Mouse (Mus musculus): ENCODE measurements at regions not wholly inside any gene's neighbourhood (a gene's known extent, or its start where the extent isn't known, plus 50 kb on each side); places are given as distances from the start of the nearest gene placed in this dataset.

DNA sequence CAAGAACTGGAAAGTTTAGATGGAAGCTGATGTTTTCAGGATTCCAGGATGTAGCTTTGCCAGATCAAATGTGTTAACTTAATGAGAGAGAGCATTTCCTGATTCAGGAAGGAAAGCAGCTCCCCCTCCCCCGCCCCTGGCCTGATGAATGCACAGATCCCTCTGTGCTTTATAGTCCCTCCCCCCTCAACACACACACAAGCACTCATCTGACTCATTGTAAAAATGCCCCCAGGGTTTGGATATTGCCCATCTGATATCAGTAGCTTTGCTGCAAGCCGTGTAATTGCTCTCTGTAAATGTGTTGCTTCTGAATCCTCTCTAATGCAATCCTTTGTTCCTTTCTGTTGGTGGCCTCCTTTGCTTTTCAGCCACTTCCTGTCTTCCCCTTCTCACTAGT is 221.5 kb upstream of the Cxxc4 start:
- peak; percentile 36 for DNase-seq (ENCODE audit: low spot score)
- WGBS: 52% methylated on average over 2 of the region's 2 CpGs
- Histone ChIP-seq H3K36me3 (ENCODE audit: control insufficient read depth, insufficient read depth, low read length) (no peaks in the 10 kb centered on the region), H3K4me3 (ENCODE audit: low read depth, low read length) (no peak overlapping the region), H3K27ac (ENCODE audit: low read depth, low read length) (no peak overlapping the region), H3K4me2 (ENCODE audit: low read depth) (no peak overlapping the region), H3K9ac (ENCODE audit: low read length) (no peak overlapping the region), H3K27me3 (ENCODE audit: control insufficient read depth, insufficient read depth, low read length) (no peaks in the 10 kb centered on the region), H3K4me1 (ENCODE audit: control insufficient read depth, insufficient read depth, low read length) (no peaks in the 10 kb centered on the region), H3K9me3 (ENCODE audit: control insufficient read depth, low read length) (no peaks in the 10 kb centered on the region)
- ATAC-seq (ENCODE audit: insufficient read depth, low FRiP score, low TSS enrichment): peak; percentile 65

DNA sequence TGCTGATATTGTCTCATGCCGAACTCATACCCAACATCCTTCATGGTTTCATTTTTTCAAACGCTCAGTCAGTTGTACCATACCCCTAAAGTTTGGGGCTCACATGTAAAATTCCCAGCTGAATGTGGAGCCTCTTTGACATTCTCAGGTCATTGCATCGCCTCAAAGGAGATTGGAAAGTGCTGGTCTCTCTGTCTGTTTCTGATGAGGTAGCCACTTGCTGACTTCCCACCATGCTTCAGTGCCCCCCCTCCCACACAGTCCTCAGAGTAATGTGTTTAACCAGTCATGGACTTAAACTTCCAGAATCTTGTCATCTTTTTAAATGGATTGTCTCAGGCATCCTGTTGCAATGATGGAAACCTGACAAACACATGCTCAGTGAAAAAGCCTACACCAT is 220.9 kb upstream of the Cxxc4 start:
- ATAC-seq (ENCODE audit: insufficient read depth, low FRiP score, low TSS enrichment): peak; percentile 26; the same call in 1 of the 2 replicates
- 88% methylated on average over 3 of the region's 3 CpGs for WGBS
- Histone ChIP-seq H3K9me3 (ENCODE audit: control insufficient read depth, low read length) (no peaks in the 10 kb centered on the region), H3K27me3 (ENCODE audit: control insufficient read depth, insufficient read depth, low read length) (no peaks in the 10 kb centered on the region), H3K36me3 (ENCODE audit: control insufficient read depth, insufficient read depth, low read length) (no peaks in the 10 kb centered on the region), H3K4me1 (ENCODE audit: control insufficient read depth, insufficient read depth, low read length) (no peaks in the 10 kb centered on the region), H3K4me3 (ENCODE audit: low read depth, low read length) (no peak overlapping the region), H3K9ac (ENCODE audit: low read length) (no peak overlapping the region), H3K27ac (ENCODE audit: low read depth, low read length) (no peak overlapping the region), H3K4me2 (ENCODE audit: low read depth) (no peak overlapping the region)
- no peak for DNase-seq (ENCODE audit: low spot score)

- no peak for ATAC-seq (ENCODE audit: insufficient read depth, low FRiP score, low TSS enrichment)
- 83% methylated on average over 5 of the region's 5 CpGs for WGBS
- H3K36me3 ChIP-seq (ENCODE audit: control insufficient read depth, insufficient read depth, low read length): no peaks in the 10 kb centered on the region
Observed at GRCm38 (mm10) chr3:134033862-134034261, 202.4 kb upstream of the Cxxc4 start.

DNA sequence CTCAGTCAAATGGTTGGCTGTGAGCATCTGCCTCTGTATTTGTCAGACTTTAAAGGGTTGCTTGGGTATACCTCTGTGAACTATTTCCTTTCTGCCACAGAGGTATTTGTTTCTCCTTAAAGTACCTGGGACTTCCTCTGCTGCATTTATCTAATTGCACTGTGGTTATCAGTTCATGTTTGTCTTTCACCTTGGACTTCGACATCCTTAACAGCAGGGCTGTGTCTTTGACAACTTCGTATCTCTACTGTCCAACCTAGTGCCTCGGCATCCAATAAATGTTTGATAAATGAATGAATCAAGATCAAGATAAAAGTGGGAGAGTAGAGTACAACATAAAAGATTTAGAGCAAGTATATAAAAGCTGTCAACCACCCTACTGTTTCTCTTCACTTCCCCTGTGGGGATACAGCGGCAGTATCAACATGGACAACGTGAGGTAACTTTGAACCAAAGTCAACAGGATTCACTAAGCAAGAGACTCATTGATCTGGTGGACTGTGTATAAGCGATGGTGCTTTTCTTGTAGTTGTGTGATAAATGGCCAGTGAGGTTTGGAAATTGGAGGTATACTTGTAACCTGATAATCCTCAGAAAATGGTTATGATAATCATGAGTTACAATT is 199.9 kb upstream of the Cxxc4 start:
- Histone ChIP-seq H3K27me3 (ENCODE audit: control insufficient read depth, insufficient read depth, low read length) (no peaks in the 10 kb centered on the region), H3K27ac (ENCODE audit: low read depth, low read length) (no peak overlapping the region), H3K4me1 (ENCODE audit: control insufficient read depth, insufficient read depth, low read length) (no peaks in the 10 kb centered on the region), H3K4me2 (ENCODE audit: low read depth) (no peak overlapping the region), H3K4me3 (ENCODE audit: low read depth, low read length) (no peak overlapping the region), H3K36me3 (ENCODE audit: control insufficient read depth, insufficient read depth, low read length) (no peaks in the 10 kb centered on the region), H3K9ac (ENCODE audit: low read length) (no peak overlapping the region), H3K9me3 (ENCODE audit: control insufficient read depth, low read length) (no peaks in the 10 kb centered on the region)
- ATAC-seq (ENCODE audit: insufficient read depth, low FRiP score, low TSS enrichment) (no peak), DNase-seq (ENCODE audit: low spot score) (no peak)
- 93% methylated on average over 6 of the region's 6 CpGs for WGBS

More at GRCm38 (mm10) chr3:134033862-134034261, 202.4 kb upstream of the Cxxc4 start:
- Histone ChIP-seq H3K9ac (ENCODE audit: low read length) (no peak overlapping the region), H3K27me3 (ENCODE audit: control insufficient read depth, insufficient read depth, low read length) (no peaks in the 10 kb centered on the region), H3K4me3 (ENCODE audit: low read depth, low read length) (no peak overlapping the region), H3K4me2 (ENCODE audit: low read depth) (no peak overlapping the region), H3K27ac (ENCODE audit: low read depth, low read length) (no peak overlapping the region), H3K4me1 (ENCODE audit: control insufficient read depth, insufficient read depth, low read length) (no peaks in the 10 kb centered on the region), H3K9me3 (ENCODE audit: control insufficient read depth, low read length) (no peaks in the 10 kb centered on the region)
- DNase-seq (ENCODE audit: low spot score): no peak

DNA sequence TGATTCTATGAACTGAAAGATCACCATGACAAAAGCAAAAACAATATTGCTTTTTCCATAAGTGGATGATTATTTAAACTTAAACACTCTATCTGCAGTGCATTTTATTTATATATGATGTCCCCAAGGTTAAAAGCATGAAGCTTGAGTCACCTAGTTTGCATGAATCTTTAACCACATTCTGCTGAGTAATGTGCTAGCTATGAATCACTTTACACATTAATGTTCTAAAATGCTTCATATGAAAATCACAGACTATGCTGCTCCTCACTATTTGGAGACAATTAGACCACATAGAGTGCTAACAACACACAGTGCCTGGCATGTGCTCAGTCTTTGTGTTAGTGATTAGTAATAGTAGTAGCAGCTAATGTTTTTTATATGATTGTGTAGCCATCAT is 185.6 kb upstream of the Cxxc4 start:
- no peak overlapping the region for H3K27ac ChIP-seq (ENCODE audit: low read depth, low read length)
- no peak overlapping the region for H3K4me2 ChIP-seq (ENCODE audit: low read depth)
- no peaks in the 10 kb centered on the region for H3K27me3 ChIP-seq (ENCODE audit: control insufficient read depth, insufficient read depth, low read length)
- DNase-seq (ENCODE audit: low spot score) (no peak), ATAC-seq (ENCODE audit: insufficient read depth, low FRiP score, low TSS enrichment) (no peak)
- no peaks in the 10 kb centered on the region for H3K4me1 ChIP-seq (ENCODE audit: control insufficient read depth, insufficient read depth, low read length)
- H3K9me3 ChIP-seq (ENCODE audit: control insufficient read depth, low read length): no peaks in the 10 kb centered on the region
- H3K36me3 ChIP-seq (ENCODE audit: control insufficient read depth, insufficient read depth, low read length): no peaks in the 10 kb centered on the region
- H3K9ac ChIP-seq (ENCODE audit: low read length): no peak overlapping the region
- H3K4me3 ChIP-seq (ENCODE audit: low read depth, low read length): no peak overlapping the region

DNA sequence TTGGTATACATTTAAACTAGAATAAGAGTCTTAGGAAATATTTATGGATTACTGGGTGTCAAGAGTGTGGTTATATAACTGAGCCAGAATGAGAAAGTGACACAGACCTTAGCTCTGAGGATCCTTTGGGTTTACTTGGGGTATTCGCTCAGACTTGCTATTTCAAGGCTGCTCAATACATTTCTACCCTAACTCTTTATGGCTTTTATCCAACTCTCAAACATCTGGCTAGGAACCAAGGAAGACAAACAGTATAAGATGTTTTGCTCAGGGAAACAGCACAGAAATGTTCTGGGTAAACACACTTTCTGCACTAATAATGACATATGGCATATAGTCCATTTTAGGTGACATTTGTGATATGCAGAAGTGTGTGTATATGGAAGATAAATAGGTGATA is 153.8 kb upstream of the Cxxc4 start:
- Histone ChIP-seq H3K4me3 (ENCODE audit: low read depth, low read length) (no peak overlapping the region), H3K36me3 (ENCODE audit: control insufficient read depth, insufficient read depth, low read length) (no peaks in the 10 kb centered on the region), H3K27me3 (ENCODE audit: control insufficient read depth, insufficient read depth, low read length) (no peaks in the 10 kb centered on the region), H3K27ac (ENCODE audit: low read depth, low read length) (no peak overlapping the region), H3K9me3 (ENCODE audit: control insufficient read depth, low read length) (no peaks in the 10 kb centered on the region), H3K4me2 (ENCODE audit: low read depth) (no peak overlapping the region), H3K4me1 (ENCODE audit: control insufficient read depth, insufficient read depth, low read length) (no peaks in the 10 kb centered on the region), H3K9ac (ENCODE audit: low read length) (no peak overlapping the region)
- ATAC-seq (ENCODE audit: insufficient read depth, low FRiP score, low TSS enrichment): no peak
- no peak for DNase-seq (ENCODE audit: low spot score)
- 89% methylated on average over 1 of the region's 1 CpGs for WGBS

GRCm38 (mm10) chr3:134099471-134100125 is 136.7 kb upstream of the Cxxc4 start:
- no peaks in the 10 kb centered on the region for H3K27me3 ChIP-seq (ENCODE audit: control insufficient read depth, insufficient read depth, low read length)
- no peaks in the 10 kb centered on the region for H3K9me3 ChIP-seq (ENCODE audit: control insufficient read depth, low read length)
- no peaks in the 10 kb centered on the region for H3K36me3 ChIP-seq (ENCODE audit: control insufficient read depth, insufficient read depth, low read length)
- no peak overlapping the region for H3K4me3 ChIP-seq (ENCODE audit: low read depth, low read length)
- H3K27ac ChIP-seq (ENCODE audit: low read depth, low read length): no peak overlapping the region
- ATAC-seq (ENCODE audit: insufficient read depth, low FRiP score, low TSS enrichment) (peak; percentile 60; the same call in 1 of the 2 replicates), DNase-seq (ENCODE audit: low spot score) (peak; percentile 61)
- no peaks in the 10 kb centered on the region for H3K4me1 ChIP-seq (ENCODE audit: control insufficient read depth, insufficient read depth, low read length)
- no peak overlapping the region for H3K9ac ChIP-seq (ENCODE audit: low read length)
- 62% methylated on average over 3 of the region's 3 CpGs for WGBS
- H3K4me2 ChIP-seq (ENCODE audit: low read depth): no peak overlapping the region

DNA sequence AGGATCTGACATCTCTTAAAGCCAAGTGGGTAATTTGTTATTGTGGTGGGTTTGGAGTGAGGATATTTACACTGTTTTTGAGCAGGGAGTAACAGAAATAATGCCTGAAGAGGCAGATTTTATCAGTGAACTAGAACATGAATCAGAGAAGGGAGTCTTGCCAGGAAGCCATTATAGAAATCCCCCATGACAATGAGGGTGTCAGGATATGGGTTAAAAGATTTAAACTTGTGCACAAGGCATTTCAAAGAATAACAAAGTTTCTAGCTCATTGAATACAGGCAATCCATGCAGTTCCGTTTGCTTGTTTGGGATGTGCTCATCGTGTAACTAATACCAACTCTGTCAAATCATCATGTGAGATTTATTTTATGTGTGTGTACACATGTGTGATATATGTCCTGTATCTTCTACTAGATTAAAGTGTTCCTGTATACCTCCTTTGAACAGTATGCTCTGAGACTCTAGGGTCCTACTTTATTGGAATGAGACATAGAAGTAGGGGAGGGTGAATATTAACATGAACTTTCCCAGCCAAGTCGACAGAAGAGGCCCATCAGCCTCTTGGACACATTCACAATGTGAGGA is 134.0 kb upstream of the Cxxc4 start:
- Histone ChIP-seq H3K4me1 (ENCODE audit: control insufficient read depth, insufficient read depth, low read length) (no peaks in the 10 kb centered on the region), H3K4me3 (ENCODE audit: low read depth, low read length) (no peak overlapping the region), H3K27ac (ENCODE audit: low read depth, low read length) (no peak overlapping the region), H3K36me3 (ENCODE audit: control insufficient read depth, insufficient read depth, low read length) (no peaks in the 10 kb centered on the region), H3K27me3 (ENCODE audit: control insufficient read depth, insufficient read depth, low read length) (no peaks in the 10 kb centered on the region), H3K4me2 (ENCODE audit: low read depth) (no peak overlapping the region), H3K9me3 (ENCODE audit: control insufficient read depth, low read length) (no peaks in the 10 kb centered on the region), H3K9ac (ENCODE audit: low read length) (no peak overlapping the region)
- ATAC-seq (ENCODE audit: insufficient read depth, low FRiP score, low TSS enrichment): no peak
- no peak for DNase-seq (ENCODE audit: low spot score)
- 63% methylated on average over 3 of the region's 3 CpGs for WGBS

DNA sequence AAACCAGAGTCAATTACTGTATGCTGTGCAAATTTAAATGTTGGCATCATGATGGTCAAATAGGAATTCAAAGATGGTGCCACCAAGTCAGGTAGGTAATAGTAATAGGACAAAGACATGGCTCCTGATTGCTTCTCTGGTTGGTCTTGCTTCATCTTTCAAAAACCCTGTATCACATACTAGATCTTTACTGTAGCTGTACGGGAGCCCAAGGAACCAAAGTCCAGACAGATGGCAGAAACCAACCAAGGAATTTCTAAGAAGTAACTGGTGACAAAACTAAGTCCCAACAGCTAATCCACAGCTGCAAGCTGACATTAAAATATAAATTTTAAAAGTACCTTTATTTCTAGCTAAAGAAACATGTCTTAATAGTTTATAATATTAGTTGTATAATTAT is 131.7 kb upstream of the Cxxc4 start:
- H3K9ac ChIP-seq (ENCODE audit: low read length): no peak overlapping the region
- H3K4me3 ChIP-seq (ENCODE audit: low read depth, low read length): no peak overlapping the region
- H3K27me3 ChIP-seq (ENCODE audit: control insufficient read depth, insufficient read depth, low read length): no peaks in the 10 kb centered on the region
- no peak overlapping the region for H3K27ac ChIP-seq (ENCODE audit: low read depth, low read length)
- 84% methylated on average over 1 of the region's 1 CpGs for WGBS
- H3K4me2 ChIP-seq (ENCODE audit: low read depth): no peak overlapping the region
- no peak for DNase-seq (ENCODE audit: low spot score)
- H3K4me1 ChIP-seq (ENCODE audit: control insufficient read depth, insufficient read depth, low read length): no peaks in the 10 kb centered on the region
- no peaks in the 10 kb centered on the region for H3K9me3 ChIP-seq (ENCODE audit: control insufficient read depth, low read length)
- ATAC-seq (ENCODE audit: insufficient read depth, low FRiP score, low TSS enrichment): no peak
- no peaks in the 10 kb centered on the region for H3K36me3 ChIP-seq (ENCODE audit: control insufficient read depth, insufficient read depth, low read length)
